ENCODE assay signal across 10 mouse cellular contexts in genomic region chr5:32930761-32931160, GRCm38 (mm10).
A peak's percentile ranks its signal among the peaks of the same experiment; 100 is the strongest.
DNase-seq lines count a peak whose midpoint lies in the region; ATAC-seq and TF ChIP-seq lines count a peak whose summit lies in the region.
"Had no signal": no experiment of that assay in that cellular context is flagged by ENCODE, and none has a peak within 500 bp of the region (broad histone marks: within the 10 kb centered on the region; RNA-seq: fewer than 3 reads in every experiment).

No protein-coding gene starts in this region.

- no peak overlapping the region for H3K9ac ChIP-seq in liver, embryonic 12.5 days
- H3K9ac ChIP-seq in neural tube, embryonic 15.5 days (replicated peaks), result no peak overlapping the region
- H3K9ac ChIP-seq: intestine, embryonic 15.5 days; lung, embryonic 14.5 days had no signal

- H3K4me3 ChIP-seq in olfactory bulb, adult 2 months (ENCODE audit: insufficient read depth, low read depth, low read length), result no peak overlapping the region
- H3K4me3 ChIP-seq in liver, embryonic 12.5 days, result no peak overlapping the region
- no peak overlapping the region for H3K4me3 ChIP-seq in neural tube, embryonic 15.5 days (replicated peaks)
- H3K4me3 ChIP-seq: intestine, embryonic 15.5 days had no signal

- H3K4me1 ChIP-seq in olfactory bulb, adult 2 months (ENCODE audit: control insufficient read depth, insufficient read depth, low read length), result no peaks in the 10 kb centered on the region
- H3K4me1 ChIP-seq in liver, embryonic 12.5 days, result no peaks in the 10 kb centered on the region
- no peaks in the 10 kb centered on the region for H3K4me1 ChIP-seq in neural tube, embryonic 15.5 days
- H3K4me1 ChIP-seq: intestine, embryonic 15.5 days had no signal

- H3K9me3 ChIP-seq in liver, embryonic 12.5 days (replicated peaks), result no peaks in the 10 kb centered on the region
- H3K9me3 ChIP-seq in neural tube, embryonic 15.5 days (replicated peaks), result no peaks in the 10 kb centered on the region
- H3K9me3 ChIP-seq: intestine, embryonic 15.5 days had no signal

- H3K27me3 ChIP-seq in liver, embryonic 12.5 days (replicated peaks), result no peaks in the 10 kb centered on the region
- no peaks in the 10 kb centered on the region for H3K27me3 ChIP-seq in neural tube, embryonic 15.5 days (replicated peaks)
- H3K27me3 ChIP-seq: intestine, embryonic 15.5 days had no signal

- H3K36me3 ChIP-seq in liver, embryonic 12.5 days, result peaks cover 73% of the 10 kb centered on the region
- peaks cover 75% of the 10 kb centered on the region for H3K36me3 ChIP-seq in neural tube, embryonic 15.5 days

- DNase-seq in frontal cortex, postnatal 36 days (ENCODE audit: low spot score in 2 of 2), result peak; percentile 56 to 67
- no peak for DNase-seq in frontal cortex, postnatal 10 days (ENCODE audit: low spot score in 2 of 2)
- peak; percentile 83 for DNase-seq in right cerebral cortex, adult 18-20 months
- no peak for DNase-seq in right cerebral cortex, postnatal 4 days
- peak; percentile 50 to 65 for DNase-seq in adrenal gland, postnatal 36 days
- DNase-seq: lung, embryonic 14.5 days had no signal

- ATAC-seq in liver, embryonic 12.5 days, result no peak
- ATAC-seq in neural tube, embryonic 15.5 days (ENCODE audit: low FRiP score), result no peak
- ATAC-seq: intestine, embryonic 15.5 days had no signal

- WGBS in olfactory bulb, adult 2 months, result 16% methylated on average over 2 of the region's 2 CpGs
- 54% methylated on average over 2 of the region's 2 CpGs for WGBS in liver, embryonic 12.5 days (ENCODE audit: insufficient replicate concordance)
- WGBS in neural tube, embryonic 15.5 days, result 77% methylated on average over 2 of the region's 2 CpGs

- peak overlapping the region; percentile 64; the same call in 1 of the 2 replicates for H3K27ac ChIP-seq in olfactory bulb, adult 2 months (ENCODE audit: insufficient read depth, low read depth, low read length)
- no peak overlapping the region for H3K27ac ChIP-seq in liver, embryonic 12.5 days
- H3K27ac ChIP-seq in neural tube, embryonic 15.5 days (replicated peaks), result no peak overlapping the region
- H3K27ac ChIP-seq: intestine, embryonic 15.5 days had no signal

- TF ChIP-seq CTCF in olfactory bulb, adult 2 months (IDR thresholded peaks at IDR 0.05; ENCODE audit: insufficient read depth, low read depth, low read length), result no peak

- H3K4me2 ChIP-seq in liver, embryonic 12.5 days, result no peak overlapping the region
- H3K4me2 ChIP-seq in neural tube, embryonic 15.5 days, result no peak overlapping the region
- H3K4me2 ChIP-seq: intestine, embryonic 15.5 days; lung, embryonic 14.5 days had no signal

- TF ChIP-seq POLR2A in olfactory bulb, adult 2 months (IDR thresholded peaks at IDR 0.05; ENCODE audit: insufficient read depth, low read depth, low read length), result no peak

Comparison
In these comparisons a context has a peak if more than half of its experiments do, and no peak if none do; other contexts are left out.
1. DNase-seq: peak in frontal cortex, postnatal 36 days (2 of 2), right cerebral cortex, adult 18-20 months (single experiment) and adrenal gland, postnatal 36 days (2 of 2); none in frontal cortex, postnatal 10 days (0 of 2) and right cerebral cortex, postnatal 4 days (single experiment).